ENCODE assay signal across 7 mouse cellular contexts in the genomic region with DNA sequence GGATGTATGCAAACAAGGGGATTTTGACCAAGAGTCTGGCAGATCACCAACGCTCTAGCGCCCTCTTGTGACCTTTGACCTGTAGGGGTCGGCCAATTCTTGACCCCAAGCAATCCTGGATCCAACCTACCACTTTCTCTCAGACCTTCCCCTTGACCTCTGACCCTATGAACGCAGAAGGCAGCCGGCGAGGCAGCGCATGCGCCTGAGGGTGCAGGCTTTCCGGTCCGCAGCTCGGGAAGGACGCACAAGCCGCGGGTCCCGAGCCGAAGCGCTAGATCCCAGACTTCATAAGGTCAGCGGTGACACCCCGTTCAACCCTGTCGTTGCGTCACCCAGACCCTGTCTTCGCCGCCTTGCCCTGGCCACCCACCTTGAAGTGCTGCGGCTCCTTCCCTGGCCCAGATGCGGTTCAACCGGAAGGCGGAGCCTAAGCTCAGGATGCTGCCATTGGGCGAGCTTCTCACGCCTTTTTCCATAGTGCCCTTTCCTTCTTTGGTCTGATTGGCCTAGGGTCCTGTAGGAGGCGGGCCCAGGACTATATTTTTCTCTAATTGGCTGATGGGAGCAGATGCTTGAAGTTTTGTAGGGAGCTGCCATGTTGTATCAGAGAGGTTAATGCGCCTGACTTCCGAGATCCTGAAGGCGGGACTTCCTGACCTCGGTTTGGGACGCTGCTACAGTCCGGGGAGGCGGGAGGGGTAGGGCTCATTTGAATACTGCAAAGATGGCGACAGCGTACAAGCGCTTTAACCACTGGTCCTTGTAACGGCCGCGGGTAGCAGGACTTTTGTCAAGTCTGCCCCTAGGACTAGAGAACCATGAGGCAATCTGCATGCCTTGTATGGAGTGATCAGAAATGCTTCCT. TPM values are rescaled to one million over a fixed set of nuclear protein-coding genes. Genes with fewer than 3 reads are reported as not detected.
DNase-seq lines count a peak whose midpoint lies in the region; ATAC-seq lines count a peak whose summit lies in the region.

A gene (minus strand): TSS at position 438 of the 868 bp plus-strand sequence.

- peak; percentile 93 for DNase-seq in adrenal gland, postnatal 14 days
- peak; percentile 97 for DNase-seq in embryonic facial prominence, embryonic 11.5 days (ENCODE audit: low spot score)
- DNase-seq in kidney, adult 11 months = peak; percentile 98
- peak; percentile 88 for DNase-seq in limb, embryonic 10.5 days (ENCODE audit: low spot score)
- peak; percentile 90 for DNase-seq in spleen, adult 12 weeks (ENCODE audit: low spot score)

- H3K27me3 ChIP-seq in embryonic facial prominence, embryonic 11.5 days (ENCODE audit: control insufficient read depth, insufficient read depth, low read length) = no peaks in the 10 kb centered on the region
- H3K27me3 ChIP-seq in limb, embryonic 10.5 days (ENCODE audit: low read depth, poor library complexity, severe bottlenecking) = no peaks in the 10 kb centered on the region
- no peaks in the 10 kb centered on the region for H3K27me3 ChIP-seq in midbrain, embryonic 13.5 days

- peak within 1 kb of the TSS; percentile 79 for H3K4me2 ChIP-seq in embryonic facial prominence, embryonic 11.5 days (ENCODE audit: low read depth, low read length)
- peak within 1 kb of the TSS; percentile 70 for H3K4me2 ChIP-seq in midbrain, embryonic 13.5 days (replicated peaks)

- under 1% methylated on average over 43 of the region's 43 CpGs for WGBS in embryonic facial prominence, embryonic 11.5 days
- under 1% methylated on average over 43 of the region's 43 CpGs for WGBS in limb, embryonic 10.5 days
- WGBS in midbrain, embryonic 13.5 days = under 1% methylated on average over 43 of the region's 43 CpGs

- peak within 1 kb of the TSS; percentile 58 for H3K4me3 ChIP-seq in embryonic facial prominence, embryonic 11.5 days (ENCODE audit: low read depth, low read length)
- peak within 1 kb of the TSS; percentile 59 for H3K4me3 ChIP-seq in limb, embryonic 10.5 days
- H3K4me3 ChIP-seq in midbrain, embryonic 13.5 days (replicated peaks) = peak within 1 kb of the TSS; percentile 69

- H3K36me3 ChIP-seq in embryonic facial prominence, embryonic 11.5 days (replicated peaks; ENCODE audit: control insufficient read depth, insufficient read depth, low read depth, low read length) = peaks cover 3% of the 10 kb centered on the region
- H3K36me3 ChIP-seq in limb, embryonic 10.5 days = peaks cover 39% of the 10 kb centered on the region
- peaks cover 32% of the 10 kb centered on the region for H3K36me3 ChIP-seq in midbrain, embryonic 13.5 days

- H3K27ac ChIP-seq in embryonic facial prominence, embryonic 11.5 days (replicated peaks; ENCODE audit: low read depth, low read length) = peak within 1 kb of the TSS; percentile 36; the same call in 1 of the 2 replicates
- peak within 1 kb of the TSS; percentile 88 for H3K27ac ChIP-seq in limb, embryonic 10.5 days
- H3K27ac ChIP-seq in midbrain, embryonic 13.5 days = peak within 1 kb of the TSS; percentile 91

- peak; percentile 96 for ATAC-seq in embryonic facial prominence, embryonic 11.5 days (replicated peaks; ENCODE audit: insufficient number of reproducible peaks, low FRiP score, low TSS enrichment, low read depth)
- peak; percentile 84 for ATAC-seq in granulocyte monocyte progenitor cell, adult 5-6 weeks (replicated peaks; ENCODE audit: poor library complexity, severe bottlenecking)
- ATAC-seq in midbrain, embryonic 13.5 days = peak; percentile 98

- no peaks in the 10 kb centered on the region for H3K4me1 ChIP-seq in embryonic facial prominence, embryonic 11.5 days (ENCODE audit: control insufficient read depth, insufficient read depth, low read length)
- H3K4me1 ChIP-seq in limb, embryonic 10.5 days = peaks cover 26% of the 10 kb centered on the region
- peaks cover 18% of the 10 kb centered on the region for H3K4me1 ChIP-seq in midbrain, embryonic 13.5 days (replicated peaks)

- H3K9me3 ChIP-seq in embryonic facial prominence, embryonic 11.5 days (replicated peaks; ENCODE audit: control insufficient read depth, low read length) = no peaks in the 10 kb centered on the region
- H3K9me3 ChIP-seq in limb, embryonic 10.5 days (replicated peaks) = no peaks in the 10 kb centered on the region
- H3K9me3 ChIP-seq in midbrain, embryonic 13.5 days = no peaks in the 10 kb centered on the region

- H3K9ac ChIP-seq in embryonic facial prominence, embryonic 11.5 days (replicated peaks; ENCODE audit: low read length) = peak within 1 kb of the TSS; percentile 66
- peak within 1 kb of the TSS; percentile 74 for H3K9ac ChIP-seq in midbrain, embryonic 13.5 days (replicated peaks)

RNA-seq across cellular contexts. Expression of the gene that starts here (rescaled TPM):
- 440 and 447 TPM in 2 replicates for total RNA-seq in adrenal gland, postnatal 14 days (2021)
- 248 and 267 TPM in 2 replicates for polyA plus RNA-seq in embryonic facial prominence, embryonic 11.5 days (2014; fragmentation: Nextera tagmentation; extraction: Ambion mirVana)
- total RNA-seq in granulocyte monocyte progenitor cell, adult 5-6 weeks (2014; fragmentation: Nextera tagmentation) = 157 and 158 TPM in 2 replicates
- 89.0 and 91.9 TPM in 2 replicates for total RNA-seq in granulocyte monocyte progenitor cell, adult 5-6 weeks (2017)
- polyA plus RNA-seq in limb, embryonic 10.5 days (2016; fragmentation: Nextera tagmentation; extraction: Ambion mirVana) = 249 and 273 TPM in 2 replicates
- polyA plus RNA-seq in midbrain, embryonic 13.5 days (2015; fragmentation: Nextera tagmentation; extraction: Ambion mirVana) = 232 TPM in 2 replicates

Comparison
In these comparisons a context has a peak if more than half of its experiments do, and no peak if none do; other contexts are left out.
1. Peak in every context shown above with its lines: DNase-seq, ATAC-seq, H3K4me3 ChIP-seq and H3K27ac ChIP-seq.
2. H3K27ac ChIP-seq: peak in every context shown above with its lines; median percentile 91 in midbrain, embryonic 13.5 days; 88 in limb, embryonic 10.5 days; 36 in embryonic facial prominence, embryonic 11.5 days.